Mouse (Mus musculus): ENCODE measurements around the gene Nipbl.
A peak's percentile ranks its signal among the peaks of the same experiment; 100 is the strongest.

Gene Nipbl

DNA sequence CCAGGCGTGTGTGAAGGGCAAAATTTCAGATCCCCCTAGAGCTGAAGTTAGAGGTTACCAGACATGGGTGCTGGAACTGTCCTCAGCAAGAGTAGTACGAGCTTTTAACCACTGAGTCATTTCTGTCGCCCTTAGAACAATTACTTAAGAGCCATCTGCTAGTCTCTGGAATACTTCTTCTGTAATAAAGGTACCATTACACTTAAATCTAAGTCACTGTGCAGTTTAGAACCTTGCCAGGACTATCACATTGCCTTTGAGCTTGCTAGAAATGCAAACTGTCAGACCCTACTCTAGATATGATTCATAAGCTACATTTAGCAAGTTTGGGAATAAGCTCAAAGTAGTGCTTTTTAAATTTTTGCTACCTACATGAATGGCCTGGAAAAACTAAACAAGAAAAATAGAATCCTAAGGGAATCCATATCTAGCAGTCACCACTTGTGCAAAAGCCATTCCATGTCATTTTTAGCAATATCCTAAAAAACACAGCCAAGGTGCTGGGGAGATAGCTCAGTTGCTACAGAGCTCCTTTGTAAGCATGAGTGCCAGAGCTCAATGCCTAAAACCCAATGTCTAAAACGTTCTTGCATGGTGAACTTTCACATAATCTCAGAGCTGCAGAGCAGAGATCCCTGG lies 27.6 kb downstream of the Nipbl start:
- no peak for DNase-seq (ENCODE audit: low read depth, low spot score)

DNA sequence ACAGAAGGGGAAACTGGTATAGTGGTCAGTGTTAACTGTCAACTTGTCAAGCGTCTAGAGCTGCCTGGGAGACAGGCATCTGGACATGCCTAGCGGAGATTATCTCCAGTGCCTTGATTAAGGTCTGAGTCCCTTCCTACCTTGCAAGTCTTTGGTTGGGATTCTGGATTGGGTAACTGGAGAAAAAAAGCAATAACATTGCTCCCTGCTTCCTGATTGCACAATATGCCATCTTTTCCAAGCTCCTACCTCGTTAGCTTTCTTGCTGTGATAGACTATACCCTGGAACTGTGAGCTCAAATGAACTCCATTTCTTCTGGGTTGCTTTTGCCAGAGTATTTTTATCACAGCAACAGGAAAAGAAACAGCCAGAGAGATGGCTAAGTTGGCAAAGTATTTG lies 30.9 kb downstream of the Nipbl start:
- no peak for DNase-seq (ENCODE audit: low read depth, low spot score)

DNA sequence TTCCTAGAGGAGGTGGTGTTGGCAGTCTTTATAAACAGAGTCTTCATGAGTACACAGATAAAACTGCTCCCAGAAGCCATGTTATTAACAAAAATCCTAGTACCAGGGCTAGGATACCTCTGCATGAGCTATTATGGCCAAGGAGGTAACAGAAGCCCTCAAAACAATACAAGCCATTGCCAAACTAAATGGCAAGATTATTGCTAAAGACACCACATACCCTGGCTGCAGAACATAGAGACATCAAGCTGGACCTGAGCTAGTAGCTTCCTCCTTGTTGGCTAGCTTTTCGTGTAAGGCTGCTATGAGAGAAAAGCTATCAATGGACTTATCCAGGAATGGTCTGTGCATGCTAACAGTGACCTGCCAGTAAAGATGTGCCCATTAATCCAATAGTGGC lies 32.4 kb downstream of the Nipbl start:
- DNase-seq (ENCODE audit: low read depth, low spot score): no peak

DNA sequence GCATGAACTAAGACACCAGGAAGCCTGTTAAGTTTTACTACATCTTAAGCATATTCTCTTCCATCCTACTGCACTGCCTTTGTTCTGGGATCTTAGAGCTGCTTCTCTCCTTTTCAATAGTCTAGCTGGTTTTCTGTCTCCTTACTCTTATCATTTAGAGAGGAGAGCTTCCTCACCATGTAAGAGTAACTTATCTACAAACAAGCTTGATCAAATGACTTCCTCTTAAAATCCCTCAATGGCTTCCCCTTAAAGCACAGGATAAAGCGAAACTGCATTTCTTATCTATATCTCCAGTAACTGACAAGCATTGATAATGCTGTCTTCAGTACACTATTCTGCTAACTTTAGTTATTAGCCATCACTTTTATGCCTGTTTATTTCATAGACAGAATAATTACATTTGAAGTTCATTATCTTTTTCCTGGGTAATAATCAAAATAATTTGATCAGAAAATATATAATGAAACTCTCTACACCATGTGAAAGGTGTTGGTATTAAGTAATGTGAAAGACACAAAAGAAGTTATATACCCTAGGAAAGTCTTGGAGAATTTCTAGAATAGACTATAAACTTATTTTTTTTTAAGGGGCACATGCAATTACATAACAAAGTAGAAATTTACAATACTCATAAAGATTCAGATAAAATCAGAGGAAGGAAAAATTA lies 33.0 kb downstream of the Nipbl start:
- no peak for DNase-seq (ENCODE audit: low read depth, low spot score)

DNA sequence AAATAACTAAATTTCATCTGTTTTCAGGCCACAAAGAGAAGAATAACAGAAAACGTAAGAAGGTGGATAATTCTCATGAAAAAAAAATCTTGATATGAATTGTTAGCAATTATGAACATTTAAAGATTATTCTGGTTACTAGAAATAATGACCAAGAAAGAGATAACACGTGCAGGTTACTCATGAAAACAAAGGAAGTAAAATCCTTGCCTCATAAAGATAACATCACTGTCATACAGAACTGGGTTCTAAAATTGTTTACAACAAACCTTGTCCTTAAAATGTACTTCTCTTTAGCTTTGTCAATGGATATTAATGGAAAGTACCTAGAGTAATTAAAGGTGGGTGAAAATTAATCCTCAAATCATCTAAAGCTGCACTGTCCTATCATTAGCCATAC lies 37.2 kb downstream of the Nipbl start:
- no peak for DNase-seq (ENCODE audit: low read depth, low spot score)

DNA sequence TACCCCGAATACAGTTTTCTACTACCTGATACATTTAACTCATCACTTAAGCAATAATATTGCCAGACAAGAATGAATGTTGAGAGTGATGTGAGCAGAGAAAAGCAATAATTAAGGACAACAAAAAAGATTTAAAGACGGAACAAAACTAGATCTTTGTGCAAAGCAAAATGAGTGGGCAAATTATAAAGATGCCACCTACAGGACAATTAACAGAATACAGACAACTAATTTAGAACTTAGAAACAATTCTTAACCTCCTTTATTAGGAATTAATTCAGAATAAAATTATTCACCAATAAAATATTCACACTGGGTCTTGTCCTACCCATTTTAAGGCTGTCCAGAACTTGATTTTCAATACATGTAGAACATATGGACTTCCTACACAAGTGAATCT lies 38.0 kb downstream of the Nipbl start:
- DNase-seq (ENCODE audit: low read depth, low spot score): no peak

DNA sequence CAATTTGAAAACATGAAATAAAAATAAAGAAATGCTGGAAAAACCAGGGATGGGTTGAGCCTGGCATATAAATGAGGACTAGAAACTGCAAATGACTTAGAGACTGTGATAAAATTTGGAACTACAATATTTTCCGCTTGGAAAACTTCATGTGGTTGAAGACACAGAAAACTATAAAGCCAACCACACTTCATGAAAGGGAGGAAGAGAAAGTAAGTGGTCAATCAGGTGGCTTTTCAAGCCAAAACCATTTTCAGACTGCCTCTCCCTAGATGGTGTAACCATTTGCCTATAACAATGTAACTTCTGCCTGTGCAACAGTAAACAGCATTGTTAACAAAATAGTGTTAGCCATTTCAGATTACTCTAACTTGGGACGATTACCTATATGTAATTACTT lies 41.7 kb downstream of the Nipbl start:
- DNase-seq (ENCODE audit: low read depth, low spot score): no peak

DNA sequence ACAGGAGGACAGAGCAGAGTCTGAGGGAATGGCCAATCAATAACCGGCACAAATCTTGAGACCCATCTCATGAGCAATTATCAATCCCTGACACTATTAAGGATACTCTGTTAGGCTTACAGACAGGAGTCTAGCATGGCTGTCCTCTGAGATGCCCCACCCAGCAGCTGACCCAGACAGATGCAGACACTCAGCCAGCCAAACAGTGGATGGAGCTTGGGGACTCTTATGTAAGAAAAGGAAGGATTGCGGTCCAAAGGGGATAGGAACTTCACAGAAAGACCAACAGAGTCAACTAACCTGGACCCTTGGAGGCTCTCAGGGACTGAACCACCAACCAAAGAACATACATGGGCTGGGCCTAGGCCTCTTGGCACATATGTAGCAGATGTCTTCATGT lies 42.7 kb downstream of the Nipbl start:
- DNase-seq (ENCODE audit: low read depth, low spot score): peak; percentile 25

DNA sequence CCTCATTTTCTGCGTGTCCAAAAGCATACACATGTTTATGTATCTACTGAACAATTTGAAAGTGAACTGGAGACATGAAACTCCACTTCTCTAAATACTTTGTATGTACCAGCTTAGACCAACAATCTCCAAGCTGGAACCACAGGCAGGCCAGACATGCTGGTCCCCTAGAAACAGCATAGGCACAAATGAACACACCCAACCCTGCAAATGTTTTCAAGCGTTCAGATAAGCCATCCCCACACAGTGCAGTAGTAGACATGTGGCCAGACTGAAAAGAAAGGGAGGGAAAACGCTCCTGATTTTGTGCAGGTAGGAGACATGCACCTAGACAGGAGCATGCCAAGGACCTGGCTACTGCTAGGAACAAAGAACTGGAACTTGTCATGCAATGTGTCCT lies 52.5 kb downstream of the Nipbl start:
- DNase-seq (ENCODE audit: low read depth, low spot score): no peak

DNA sequence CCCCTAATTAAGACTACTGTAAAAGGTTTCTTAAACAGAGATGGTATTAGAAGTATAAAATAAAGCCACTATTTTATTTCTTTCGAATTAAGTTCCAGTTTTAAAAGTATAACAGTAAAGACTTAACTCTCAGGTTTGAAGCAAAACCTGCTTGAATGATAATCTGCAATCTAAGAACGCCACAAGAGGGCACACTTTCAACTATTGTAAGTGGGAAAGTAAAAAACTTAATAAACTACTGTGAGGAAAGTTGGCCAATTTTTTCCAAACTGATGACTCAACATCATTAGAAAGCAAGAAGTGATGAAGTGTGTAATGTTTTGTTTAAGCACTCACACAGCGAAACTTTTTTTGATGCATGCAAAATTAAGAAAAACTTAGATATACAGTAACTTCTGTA lies 62.0 kb downstream of the Nipbl start:
- peak; percentile 30 for DNase-seq (ENCODE audit: low read depth, low spot score)

DNA sequence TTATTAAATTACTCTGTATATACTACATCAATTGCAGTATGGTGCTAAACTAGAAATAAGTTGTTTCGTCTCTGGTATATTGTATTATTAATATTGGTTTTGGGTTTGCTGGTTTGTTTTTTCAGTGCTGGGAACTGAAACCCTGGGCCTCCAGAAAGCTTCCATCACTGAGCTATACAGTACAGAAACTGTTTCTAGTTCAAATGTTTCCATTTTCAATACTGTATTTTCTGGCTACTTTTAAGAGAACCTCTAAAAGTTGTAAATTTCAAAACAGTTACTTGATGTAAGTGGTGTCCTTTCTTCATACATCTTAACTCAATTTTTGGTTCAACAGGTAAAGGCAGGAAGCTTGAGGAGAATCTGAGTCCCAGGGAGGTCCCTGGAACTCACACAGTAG lies 68.6 kb downstream of the Nipbl start:
- no peak for DNase-seq (ENCODE audit: low read depth, low spot score)

DNA sequence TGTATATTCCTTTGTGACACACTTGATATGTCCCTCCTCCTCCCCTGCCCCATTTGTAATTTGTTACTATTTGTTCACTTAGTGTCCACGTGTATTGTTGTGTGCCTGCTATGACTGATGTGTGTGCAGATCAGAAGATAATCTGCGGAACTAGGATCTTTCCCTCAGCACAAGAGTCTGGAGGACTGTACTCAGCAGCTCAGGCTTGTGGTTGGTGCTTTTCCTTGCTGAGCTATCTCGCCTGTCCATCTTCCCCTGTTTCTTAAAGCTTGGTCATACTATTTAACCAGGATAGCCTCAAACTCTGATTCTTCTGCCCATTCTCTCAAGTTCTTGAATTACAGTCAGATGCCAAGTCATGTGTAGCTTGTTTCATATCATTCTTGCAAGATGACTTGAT lies 69.5 kb downstream of the Nipbl start:
- no peak for DNase-seq (ENCODE audit: low read depth, low spot score)

DNA sequence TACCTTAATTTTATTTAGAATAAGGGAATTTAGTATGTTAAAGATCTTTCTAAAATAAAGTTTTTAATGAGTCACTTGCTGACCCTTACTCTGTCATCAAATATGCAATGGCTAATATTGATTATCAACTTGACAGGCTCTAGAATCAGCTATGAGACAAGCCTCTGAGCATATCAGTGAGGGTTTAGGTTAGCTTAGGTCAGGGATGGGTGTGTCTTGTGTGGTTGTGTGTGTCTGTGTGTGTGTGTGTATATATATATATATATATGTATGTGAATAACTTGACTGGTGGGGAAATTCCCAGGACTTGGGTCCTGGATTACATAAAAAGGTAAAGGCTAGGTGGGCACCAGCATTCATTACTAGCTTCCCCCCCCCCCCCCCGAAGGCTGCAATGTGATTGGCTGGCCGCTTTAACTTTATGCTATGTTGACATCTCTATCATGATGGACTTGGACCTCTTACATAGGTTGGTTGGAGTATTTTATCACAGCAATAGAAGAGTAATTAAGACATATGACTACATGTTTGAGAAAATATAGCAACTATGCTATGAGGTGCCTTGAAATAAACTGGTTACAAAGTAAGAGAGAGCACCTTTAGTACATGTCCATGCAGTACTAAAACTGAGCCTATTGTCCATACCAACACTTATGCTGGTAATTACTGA lies 97.0 kb downstream of the Nipbl start:
- DNase-seq (ENCODE audit: low read depth, low spot score): no peak

DNA sequence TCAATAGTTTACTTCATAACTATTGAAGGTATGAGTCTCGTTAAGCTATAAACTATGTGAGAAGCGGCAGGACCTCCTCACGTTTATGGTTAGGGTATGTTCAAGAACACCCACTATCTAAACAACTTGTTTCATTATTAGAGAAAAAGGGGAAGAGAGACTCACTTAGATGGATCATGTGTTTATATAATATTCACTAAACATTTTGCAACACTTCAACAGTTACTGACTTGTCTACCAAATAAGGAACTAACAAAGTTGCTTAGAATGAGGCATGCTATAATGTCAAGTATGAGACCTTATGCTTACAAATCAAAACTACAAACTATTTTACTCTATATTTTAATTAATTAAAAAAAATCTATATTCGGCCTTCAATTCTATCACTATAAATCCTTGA lies 103.7 kb downstream of the Nipbl start:
- DNase-seq (ENCODE audit: low read depth, low spot score): no peak

DNA sequence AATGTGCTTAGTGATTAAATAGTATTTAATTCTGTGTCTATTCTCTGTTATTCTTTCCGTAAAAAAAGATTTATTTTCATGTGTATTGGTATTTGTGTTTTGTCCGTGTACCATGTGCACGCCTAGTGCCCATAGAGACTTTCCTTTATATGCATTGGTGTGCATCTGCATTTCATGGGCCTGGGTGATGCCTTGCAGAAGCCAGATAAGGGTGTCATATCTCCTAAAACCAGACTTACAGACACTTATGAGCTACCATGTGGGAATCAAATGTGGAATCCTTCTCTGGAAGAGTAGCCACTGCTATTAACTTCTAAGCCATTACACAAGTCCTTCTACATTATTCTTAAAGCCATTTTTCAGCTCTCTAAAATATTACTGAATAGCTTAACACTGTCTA lies 112.7 kb downstream of the Nipbl start:
- no peak for DNase-seq (ENCODE audit: low read depth, low spot score)

DNA sequence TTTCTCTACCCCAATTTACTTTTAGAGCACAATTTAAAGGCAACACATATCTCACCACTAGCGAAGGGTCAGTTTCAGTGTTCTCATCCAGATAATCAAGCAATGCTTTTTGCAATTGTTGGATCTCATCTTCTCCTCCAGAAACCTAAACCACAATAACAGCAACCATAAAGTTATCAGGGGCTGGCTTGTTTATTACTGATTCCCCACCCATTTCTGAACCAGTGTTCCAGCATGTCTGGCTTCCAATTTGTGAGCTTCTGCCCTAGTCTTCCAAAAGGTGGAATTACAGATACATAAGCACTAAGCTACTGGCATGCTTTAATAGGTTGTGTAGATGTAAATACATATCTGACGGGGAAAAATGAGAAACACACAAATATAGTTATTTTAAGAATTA lies 118.6 kb downstream of the Nipbl start:
- no peak for DNase-seq (ENCODE audit: low read depth, low spot score)

DNA sequence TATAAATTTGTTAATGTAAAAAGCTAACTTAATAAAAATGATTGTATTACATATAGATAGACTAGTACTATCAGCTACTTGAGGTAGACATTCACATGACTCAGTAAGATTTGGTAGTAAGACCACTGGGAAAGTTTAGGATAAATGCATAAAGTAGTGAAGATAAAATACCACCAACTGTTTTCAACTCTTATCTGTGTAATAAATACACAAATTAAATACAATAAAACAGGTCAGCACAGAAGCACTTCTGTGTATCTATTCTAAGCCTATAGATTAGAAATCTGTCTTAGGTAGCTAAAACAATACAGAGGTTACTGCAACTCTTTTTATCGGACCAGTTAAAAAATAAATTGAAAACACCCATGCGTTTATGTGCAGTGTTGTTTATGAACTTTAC lies 119.4 kb downstream of the Nipbl start:
- DNase-seq (ENCODE audit: low read depth, low spot score): no peak

DNA sequence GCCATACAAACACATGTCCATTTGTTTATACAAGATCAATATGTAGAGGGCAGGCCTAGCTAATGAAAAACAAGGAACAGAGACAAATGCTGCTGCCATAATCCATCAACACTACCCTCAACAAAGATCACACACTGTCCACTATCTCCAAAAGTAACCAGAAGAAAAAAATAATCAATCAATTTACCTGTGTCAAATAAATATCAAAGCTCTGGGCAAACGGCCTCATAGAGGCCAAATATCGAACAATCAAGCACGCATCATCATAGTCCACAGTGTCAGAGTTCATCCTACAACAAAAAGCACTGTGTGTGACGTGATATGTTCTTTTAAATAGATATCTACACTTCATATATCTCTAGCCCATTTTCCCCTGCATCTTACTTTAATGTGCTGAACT lies 120.2 kb downstream of the Nipbl start:
- DNase-seq (ENCODE audit: low read depth, low spot score): no peak

DNA sequence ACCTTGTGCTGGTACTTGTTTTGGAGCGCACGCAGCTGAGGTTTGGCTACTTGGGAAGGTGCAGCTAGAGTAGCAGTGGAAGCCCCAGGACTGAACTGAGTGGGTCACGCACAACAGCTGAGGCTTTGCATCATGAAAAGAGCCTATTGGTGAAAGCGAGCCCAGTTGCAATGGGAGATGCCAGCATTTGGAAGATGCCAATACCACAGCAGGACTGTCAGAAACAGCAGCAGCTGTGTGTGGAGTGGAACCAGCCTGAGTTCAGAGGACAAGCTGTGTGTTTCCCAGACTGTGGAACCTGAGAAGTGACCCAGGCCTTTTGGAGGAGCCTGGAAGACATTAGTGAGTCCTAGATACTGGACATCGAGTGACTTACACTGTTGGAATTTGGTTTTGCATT lies 122.8 kb downstream of the Nipbl start:
- DNase-seq (ENCODE audit: low read depth, low spot score): peak; percentile 33

DNA sequence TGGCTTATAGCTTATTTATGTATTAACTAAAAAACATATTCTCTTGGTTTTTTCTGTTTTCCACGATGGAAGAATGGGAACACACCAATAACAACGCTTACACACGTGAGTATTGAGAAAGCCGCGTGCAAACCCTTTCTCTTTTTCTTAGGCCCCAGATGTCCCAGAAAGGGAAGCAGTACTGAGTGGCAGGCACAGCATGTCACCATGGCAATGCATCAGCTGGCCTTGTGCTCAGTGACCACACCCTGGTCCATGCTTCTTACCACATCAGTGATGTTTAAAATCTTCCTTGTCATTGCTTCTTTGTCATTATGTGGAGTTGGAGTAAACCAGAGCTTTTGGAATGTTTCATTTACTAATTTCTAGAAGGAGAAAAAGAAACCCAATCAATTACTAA lies 125.1 kb downstream of the Nipbl start:
- no peak for DNase-seq (ENCODE audit: low read depth, low spot score)

DNA sequence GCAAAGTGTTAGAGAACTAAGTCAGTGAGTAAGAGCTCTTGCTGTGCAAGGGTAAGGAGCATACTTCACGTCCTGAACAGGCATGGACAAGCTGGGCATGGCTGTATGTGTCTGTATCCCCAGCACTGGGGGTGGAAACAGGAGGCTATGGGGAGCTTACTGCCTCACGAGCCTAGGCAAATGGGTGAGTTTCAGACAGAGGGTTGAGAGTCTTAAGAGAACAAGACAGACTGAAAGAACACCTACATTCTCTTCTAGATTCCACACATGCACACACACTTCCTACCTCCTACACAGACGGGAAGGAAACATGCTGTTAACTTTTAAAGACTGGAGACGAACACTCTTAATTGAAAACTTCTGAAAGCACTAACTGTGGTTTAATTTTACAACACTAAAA lies 126.9 kb downstream of the Nipbl start:
- DNase-seq (ENCODE audit: low read depth, low spot score): no peak

DNA sequence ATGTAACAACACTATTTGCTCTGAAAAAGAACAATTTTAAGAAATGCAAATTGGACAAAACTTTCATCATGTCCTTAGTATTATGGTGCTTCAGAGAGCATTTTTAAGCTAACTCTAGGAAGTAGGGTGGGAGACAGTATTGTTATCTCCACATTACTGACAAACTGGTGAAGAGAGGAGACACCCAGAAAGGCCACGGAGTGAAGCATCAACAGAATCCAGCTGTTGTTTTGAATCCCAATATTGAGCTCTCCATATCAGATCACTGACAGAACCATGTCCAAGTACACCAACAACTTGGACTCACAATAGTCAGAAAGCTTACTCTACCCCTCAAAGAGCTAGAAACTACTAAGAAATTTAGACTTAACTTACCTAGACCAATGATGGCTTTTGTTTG lies 138.8 kb downstream of the Nipbl start:
- no peak for DNase-seq (ENCODE audit: low read depth, low spot score)

DNA sequence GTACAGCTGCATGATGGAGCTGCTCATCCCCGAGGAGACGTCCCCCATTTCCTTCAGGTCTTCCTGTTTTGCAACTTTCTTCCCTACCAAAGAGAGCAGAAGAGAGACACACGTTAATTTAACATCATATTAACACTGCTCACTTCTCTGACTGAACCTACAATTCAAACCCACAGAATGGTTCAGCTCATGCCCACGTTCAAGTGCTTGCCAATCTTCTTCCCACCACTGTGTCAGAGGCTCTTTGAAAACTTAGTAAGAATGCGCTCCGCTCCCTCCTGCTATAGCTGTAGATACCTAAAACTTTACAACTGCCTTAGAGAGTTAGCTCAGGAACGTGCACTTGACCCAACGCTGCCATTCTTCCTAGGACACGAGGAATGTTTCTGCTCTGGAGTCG lies 141.3 kb downstream of the Nipbl start:
- DNase-seq (ENCODE audit: low read depth, low spot score): no peak

Data from skeletal muscle tissue, adult 2 months (tissue).